Mouse (Mus musculus) kidney, postnatal 14 days (tissue): ENCODE results near the gene Vma21.
A peak's percentile ranks its signal among the peaks of the same experiment; 100 is the strongest.

Source experiments
- DNase-seq: peaks from one replicate; pipeline ENCODE4 v3.0.0; 2022; ENCODE audit warnings: mixed read lengths

Gene Vma21

GRCm38 (mm10) chrX:71815631-71816345, at the start of gene Vma21:
Vma21 (plus strand) TSS chrX:71815924.
- DNase-seq, result peak; percentile 8

- DNase-seq, result no peak
These were observed 47.8 kb upstream of the Vma21 start for GRCm38 (mm10) chrX:71767909-71768308.

- DNase-seq, result no peak
These were observed 24.6 kb upstream of the Vma21 start for GRCm38 (mm10) chrX:71791106-71791505.

- DNase-seq, result no peak
These were observed 18.0 kb upstream of the Vma21 start for GRCm38 (mm10) chrX:71797766-71798165.

- DNase-seq, result peak; percentile 1
These were observed 16.8 kb upstream of the Vma21 start for GRCm38 (mm10) chrX:71798883-71799282.

GRCm38 (mm10) chrX:71811966-71812835, 3.5 kb upstream of the Vma21 start:
- DNase-seq, result no peak

GRCm38 (mm10) chrX:71816401-71816857, 705 bp downstream of the Vma21 start:
- peak; percentile 92 for DNase-seq

- DNase-seq, result no peak
These were observed 1.2 kb downstream of the Vma21 start for GRCm38 (mm10) chrX:71816931-71817361.

GRCm38 (mm10) chrX:71838911-71839310, 23.2 kb downstream of the Vma21 start:
- DNase-seq, result no peak

- DNase-seq, result peak; percentile 14
These were observed 31.0 kb downstream of the Vma21 start for GRCm38 (mm10) chrX:71846696-71847095.

- no peak for DNase-seq
These were observed 38.1 kb downstream of the Vma21 start for GRCm38 (mm10) chrX:71853798-71854197.
